Mouse (Mus musculus) adrenal gland, adult 8-10 months (tissue): Measurements from ENCODE around the gene Dnajb14. TPM values are rescaled to one million over a fixed set of nuclear protein-coding genes. Genes with fewer than 3 reads are reported as not detected.
A peak's percentile ranks its signal among the peaks of the same experiment; 100 is the strongest.
"Not testable (repeated sequence)": the region's sequence is repeated elsewhere in the genome, so short reads cannot be mapped to it uniquely, and the experiment has no call there.

Experiments
- DNase-seq: peaks from one replicate; pipeline ENCODE4 v3.0.0; 2022
- total RNA-seq, 4 experiments: library from RNA; stranded (reverse); gene quantifications; 2 replicates each; pipeline ENCODE4 v1.2.4; 2022

The Dnajb14 gene
- 10 to 100 TPM; 21.1 to 29.1 (median 27.3) TPM for total RNA-seq

GRCm38 (mm10) chr3:137867437-137868093 is at the start of gene Dnajb14:
TSS of gene Dnajb14 (plus strand) at chr3:137867675.
- peak; percentile 38 for DNase-seq

GRCm38 (mm10) chr3:137818713-137819112 is 48.8 kb upstream of the Dnajb14 start:
- DNase-seq, result no peak

GRCm38 (mm10) chr3:137820688-137821467 is 46.6 kb upstream of the Dnajb14 start:
- no peak for DNase-seq

GRCm38 (mm10) chr3:137823317-137823716 is 44.2 kb upstream of the Dnajb14 start:
- no peak for DNase-seq

- DNase-seq, result no peak
These were observed 39.8 kb upstream of the Dnajb14 start for GRCm38 (mm10) chr3:137827678-137828077.

- DNase-seq, result no peak
These were observed 36.3 kb upstream of the Dnajb14 start for GRCm38 (mm10) chr3:137831156-137831555.

- DNase-seq, result no peak
These were observed 34.3 kb upstream of the Dnajb14 start for GRCm38 (mm10) chr3:137833128-137833527.

GRCm38 (mm10) chr3:137833698-137834097 is 33.8 kb upstream of the Dnajb14 start:
- no peak for DNase-seq

GRCm38 (mm10) chr3:137836543-137836942 is 30.9 kb upstream of the Dnajb14 start:
- DNase-seq, result no peak

GRCm38 (mm10) chr3:137838160-137838559 is 29.3 kb upstream of the Dnajb14 start:
- no peak for DNase-seq

GRCm38 (mm10) chr3:137842944-137843343 is 24.5 kb upstream of the Dnajb14 start:
- no peak for DNase-seq

GRCm38 (mm10) chr3:137844263-137844662 is 23.2 kb upstream of the Dnajb14 start:
- no peak for DNase-seq

GRCm38 (mm10) chr3:137846552-137846951 is 20.9 kb upstream of the Dnajb14 start:
- DNase-seq, result no peak

GRCm38 (mm10) chr3:137848354-137848753 is 19.1 kb upstream of the Dnajb14 start:
- DNase-seq, result no peak

GRCm38 (mm10) chr3:137849697-137850096 is 17.8 kb upstream of the Dnajb14 start:
- no peak for DNase-seq

GRCm38 (mm10) chr3:137851196-137851595 is 16.3 kb upstream of the Dnajb14 start:
- DNase-seq, result no peak

GRCm38 (mm10) chr3:137853011-137853410 is 14.5 kb upstream of the Dnajb14 start:
- not testable (repeated sequence) for DNase-seq

- no peak for DNase-seq
These were observed 12.1 kb upstream of the Dnajb14 start for GRCm38 (mm10) chr3:137855328-137855727.

- DNase-seq, result no peak
These were observed 11.4 kb upstream of the Dnajb14 start for GRCm38 (mm10) chr3:137856061-137856460.

- DNase-seq, result no peak
These were observed 6.9 kb upstream of the Dnajb14 start for GRCm38 (mm10) chr3:137860394-137861170.

- no peak for DNase-seq
These were observed 6.0 kb upstream of the Dnajb14 start for GRCm38 (mm10) chr3:137861436-137861835.

GRCm38 (mm10) chr3:137862600-137862999 is 4.9 kb upstream of the Dnajb14 start:
- no peak for DNase-seq
